Mouse (Mus musculus): ENCODE results near the gene Daxx. TPM values are rescaled to one million over a fixed set of nuclear protein-coding genes. Genes with fewer than 3 reads are reported as not detected.

Gene Daxx
- total RNA-seq, 2 experiments from 2014 or later = 10.2 to 11.7 TPM

Small RNAs within 50 kb of the gene (microRNA-seq; reads per million reads assigned to microRNA genes)
- gene Gm27740 (ENCODE audit: borderline replicate concordance in 2 of 2) = 0 reads per million in 2 experiments

Other genes starting within 250 kb of the Daxx start
- gene Hnrnpm, start 222.6 kb upstream of the Daxx start, total RNA-seq (2021) = 10 to 100 TPM; 62.7 to 70.9 TPM
- gene March2, start 190.7 kb upstream of the Daxx start, total RNA-seq (2021) = 10 to 100 TPM; 89.8 to 90.4 TPM
- gene Rab11b, start 148.9 kb upstream of the Daxx start, total RNA-seq (2021) = 100 to 1,000 TPM; 125 to 136 TPM
- 10 to 100 TPM in 1 of 2 experiments, 1 to 10 TPM in 1; 8.1 to 13.3 TPM for gene Angptl4, start 127.6 kb upstream of the Daxx start, total RNA-seq (2021)
- gene Kank3, start 98.9 kb upstream of the Daxx start, total RNA-seq (2021) = 10 to 100 TPM; 18.5 to 20.7 TPM
- 100 to 1,000 TPM; 538 to 612 TPM for gene Rps28, start 84.9 kb upstream of the Daxx start, total RNA-seq (2021)
- 100 to 1,000 TPM; 326 to 339 TPM for gene Ndufa7, start 84.8 kb upstream of the Daxx start, total RNA-seq (2021)
- gene Cd320, start 66.3 kb upstream of the Daxx start, total RNA-seq (2021) = 10 to 100 TPM; 15.6 to 20.7 TPM
- gene Gm7029, start 35.6 kb upstream of the Daxx start, total RNA-seq (2021) = not detected
- gene Kifc1, start 18.8 kb upstream of the Daxx start, total RNA-seq (2021) = 1 to 10 TPM in 1 of 2 experiments, under 1 TPM in 1; 0.95 to 1.0 TPM
- gene Platr17, start 4.3 kb upstream of the Daxx start, total RNA-seq (2021) = not detected
- gene Tapbp, start 6.5 kb downstream of the Daxx start, total RNA-seq (2021) = 10 to 100 TPM; 31.2 to 41.2 TPM
- 10 to 100 TPM; 11.1 to 11.3 TPM for gene Zbtb22, start 6.5 kb downstream of the Daxx start, total RNA-seq (2021)
- 10 to 100 TPM; 27.3 to 28.5 TPM for gene Rgl2, start 20.1 kb downstream of the Daxx start, total RNA-seq (2021)
- gene Pfdn6, start 30.9 kb downstream of the Daxx start, total RNA-seq (2021) = 10 to 100 TPM; 52.3 to 55.8 TPM
- 10 to 100 TPM in 1 of 2 experiments, 1 to 10 TPM in 1; 9.7 to 11.6 TPM for gene Wdr46, start 31.2 kb downstream of the Daxx start, total RNA-seq (2021)
- 1 to 10 TPM; 1.8 to 1.9 TPM for gene B3galt4, start 42.1 kb downstream of the Daxx start, total RNA-seq (2021)
- gene Vps52, start 46.4 kb downstream of the Daxx start, total RNA-seq (2021) = 10 to 100 TPM; 27.2 to 28.8 TPM
- 100 to 1,000 TPM; 330 to 347 TPM for gene Rps18, start 46.6 kb downstream of the Daxx start, total RNA-seq (2021)
- 10 to 100 TPM; 22.8 to 48.2 TPM for gene H2-K1, start 90.9 kb downstream of the Daxx start, total RNA-seq (2021)
- gene Ring1, start 115.3 kb downstream of the Daxx start, total RNA-seq (2021) = 10 to 100 TPM; 10.1 to 12.3 TPM
- gene H2-Ke6, start 118.6 kb downstream of the Daxx start, total RNA-seq (2021) = 10 to 100 TPM; 52.7 to 59.9 TPM
- gene Slc39a7, start 122.3 kb downstream of the Daxx start, total RNA-seq (2021) = 10 to 100 TPM; 41.5 to 45.7 TPM
- gene Rxrb, start 122.4 kb downstream of the Daxx start, total RNA-seq (2021) = 10 to 100 TPM; 34.9 to 36.3 TPM
- 10 to 100 TPM in 1 of 2 experiments, 1 to 10 TPM in 1; 6.5 to 16.7 TPM for gene Col11a2, start 130.0 kb downstream of the Daxx start, total RNA-seq (2021)
- gene H2-Oa, start 182.9 kb downstream of the Daxx start, total RNA-seq (2021) = not detected
- gene H2-DMa, start 210.1 kb downstream of the Daxx start, total RNA-seq (2021) = 1 to 10 TPM; 2.8 to 3.1 TPM
- 10 to 100 TPM; 66.7 to 69.1 TPM for gene Brd2, start 213.2 kb downstream of the Daxx start, total RNA-seq (2021)
- gene H2-DMb2, start 233.9 kb downstream of the Daxx start, total RNA-seq (2021) = under 1 TPM; 0.28 to 0.67 TPM
- 1 to 10 TPM in 1 of 2 experiments, under 1 TPM in 1; 0.43 to 1.2 TPM for gene H2-DMb1, start 243.7 kb downstream of the Daxx start, total RNA-seq (2021)

Measured in gastrocnemius, postnatal 25 days (tissue).